Mouse (Mus musculus): ENCODE results near the gene Fosb.

DNA sequence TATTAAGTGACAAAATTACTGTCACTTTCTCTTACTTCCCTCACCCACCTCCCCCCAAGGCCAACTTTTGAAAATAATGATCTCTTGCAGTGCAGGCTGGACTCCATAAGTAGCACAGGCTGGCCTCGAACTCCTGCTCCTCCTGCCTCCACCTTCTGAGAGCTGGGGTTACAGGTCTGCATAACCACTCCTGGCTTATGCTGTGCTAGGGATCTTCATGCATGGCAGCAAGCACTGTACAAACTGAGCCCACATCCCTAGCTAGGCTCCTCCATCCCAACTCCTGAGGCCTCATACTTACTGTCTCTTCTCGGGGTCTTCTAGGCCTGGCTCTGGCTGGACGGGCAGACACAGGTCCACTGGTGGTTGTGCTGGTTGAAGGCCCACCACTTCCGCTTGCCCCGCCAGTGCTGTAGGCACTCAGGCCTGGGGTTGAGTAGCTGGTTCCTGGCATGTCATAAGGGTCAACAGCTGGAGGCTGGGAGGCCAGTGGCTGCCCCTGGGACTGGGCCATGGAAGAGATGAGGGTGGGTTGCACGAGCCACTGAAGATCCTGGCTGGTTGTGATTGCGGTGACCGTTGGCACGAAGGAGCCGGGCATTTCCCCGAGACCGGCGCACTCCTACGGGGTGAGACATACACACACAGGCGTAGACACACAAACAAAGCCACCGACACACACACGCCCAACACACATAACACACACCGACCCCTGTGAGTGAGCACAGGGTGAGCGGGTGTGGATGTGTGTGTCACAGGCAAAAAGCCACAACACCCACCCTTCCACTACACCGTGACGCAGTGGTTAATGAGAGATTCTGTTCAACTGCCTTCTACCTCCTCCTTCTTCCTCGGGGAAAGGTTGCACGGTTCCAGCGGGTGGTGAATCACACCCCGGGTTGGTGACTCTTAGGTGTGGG, 2.8 kb downstream of the Fosb start:
- no peak for TF ChIP-seq CTCF (IDR thresholded peaks at IDR 0.05; ENCODE audit: low read depth)
- no peak for TF ChIP-seq EP300 (IDR thresholded peaks at IDR 0.05; ENCODE audit: low read depth)
